9 mouse cellular contexts compared by ENCODE assay signal in the genomic region with DNA sequence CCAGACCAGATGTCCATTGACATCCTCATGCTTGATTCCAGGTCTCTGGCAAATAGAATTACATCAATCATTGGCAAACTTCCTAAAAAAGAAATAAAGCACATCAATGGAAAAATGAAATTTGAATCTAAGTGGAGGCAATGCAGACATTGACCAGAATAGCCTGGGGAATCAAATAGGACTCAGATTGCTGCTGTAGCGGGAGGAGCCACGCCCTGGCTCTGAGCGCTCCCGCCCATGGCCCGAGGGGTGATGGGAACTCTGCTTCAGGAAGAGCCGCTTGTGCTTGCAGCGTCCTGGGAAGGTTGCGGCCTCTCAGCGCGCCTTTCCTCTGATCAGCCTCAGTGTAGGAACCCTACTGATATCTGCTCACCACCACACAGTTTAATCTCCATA. TPM values are rescaled to one million over a fixed set of nuclear protein-coding genes. Genes with fewer than 3 reads are reported as not detected.
A peak's percentile ranks its signal among the peaks of the same experiment; 100 is the strongest.
DNase-seq lines count a peak whose midpoint lies in the region; ATAC-seq and TF ChIP-seq lines count a peak whose summit lies in the region.
"Had no signal": no experiment of that assay in that cellular context is flagged by ENCODE, and none has a peak within 500 bp of the region (broad histone marks: within the 10 kb centered on the region; RNA-seq: fewer than 3 reads in every experiment).

No protein-coding gene starts in this region.

- H3K36me3 ChIP-seq in midbrain, embryonic 10.5 days: no peaks in the 10 kb centered on the region
- H3K36me3 ChIP-seq in midbrain, embryonic 11.5 days (ENCODE audit: control insufficient read depth, insufficient read depth, low read length): no peaks in the 10 kb centered on the region
- no peaks in the 10 kb centered on the region for H3K36me3 ChIP-seq in heart, embryonic 14.5 days (ENCODE audit: control insufficient read depth, insufficient read depth, low read length)
- no peaks in the 10 kb centered on the region for H3K36me3 ChIP-seq in kidney, postnatal 0 days (ENCODE audit: insufficient read depth, low read length)

- WGBS in midbrain, embryonic 10.5 days: 34% methylated on average over 10 of the region's 10 CpGs
- 48% methylated on average over 10 of the region's 10 CpGs for WGBS in midbrain, embryonic 11.5 days
- 22% methylated on average over 10 of the region's 10 CpGs for WGBS in heart, embryonic 14.5 days
- WGBS in kidney, postnatal 0 days: 30% methylated on average over 10 of the region's 10 CpGs

- no peak overlapping the region for H3K4me3 ChIP-seq in midbrain, embryonic 10.5 days
- H3K4me3 ChIP-seq in midbrain, embryonic 11.5 days (ENCODE audit: low read depth, low read length): no peak overlapping the region
- H3K4me3 ChIP-seq in heart, embryonic 14.5 days (ENCODE audit: control insufficient read depth in 1 of 2, insufficient read depth in 1 of 2, low read depth in 1 of 2, low read length in 2 of 2): peak overlapping the region; percentile 3 to 23; a peak in 2 of 4 replicates
- H3K4me3 ChIP-seq in kidney, postnatal 0 days (replicated peaks; ENCODE audit: low read depth, low read length): no peak overlapping the region
- H3K4me3 ChIP-seq: erythroblast, embryonic 14.5 days had no signal

- 0 out of 2 replicates have a peak overlapping the region, but pooled peaks have one; percentile 4 for H3K27ac ChIP-seq in midbrain, embryonic 10.5 days (replicated peaks)
- no peak overlapping the region for H3K27ac ChIP-seq in midbrain, embryonic 11.5 days (ENCODE audit: low read depth, low read length)
- peak overlapping the region in 1 of 2 experiments; percentile 63; a peak in 1 of 4 replicates for H3K27ac ChIP-seq in heart, embryonic 14.5 days (replicated peaks in 1 of 2; ENCODE audit: control insufficient read depth in 1 of 2, insufficient read depth in 1 of 2, low read depth in 2 of 2, low read length in 2 of 2)
- H3K27ac ChIP-seq in kidney, postnatal 0 days: peak overlapping the region; percentile 25; the same call in 1 of the 2 replicates

- no peak overlapping the region for H3K4me2 ChIP-seq in midbrain, embryonic 11.5 days
- H3K4me2 ChIP-seq in heart, embryonic 14.5 days (ENCODE audit: low read length): peak overlapping the region; percentile 52
- peak overlapping the region; percentile 37; the same call in 1 of the 2 replicates for H3K4me2 ChIP-seq in kidney, postnatal 0 days (ENCODE audit: low read length)

- no peaks in the 10 kb centered on the region for H3K9me3 ChIP-seq in midbrain, embryonic 10.5 days (replicated peaks)
- no peaks in the 10 kb centered on the region for H3K9me3 ChIP-seq in midbrain, embryonic 11.5 days (ENCODE audit: control insufficient read depth, low read length)
- H3K9me3 ChIP-seq in heart, embryonic 14.5 days (ENCODE audit: control insufficient read depth, low read length): no peaks in the 10 kb centered on the region
- no peaks in the 10 kb centered on the region for H3K9me3 ChIP-seq in kidney, postnatal 0 days (replicated peaks; ENCODE audit: low read length)

- no peak for TF ChIP-seq CTCF in kidney, postnatal 0 days (IDR thresholded peaks at IDR 0.05; ENCODE audit: low read depth)

- DNase-seq in midbrain, embryonic 10.5 days (ENCODE audit: low spot score): no peak
- no peak for DNase-seq in midbrain, embryonic 11.5 days (ENCODE audit: low spot score, missing footprints)
- peak; percentile 54 for DNase-seq in kidney, postnatal 0 days (ENCODE audit: low spot score)
- DNase-seq in lung, postnatal 36 days: peak; percentile 55
- DNase-seq in frontal cortex, postnatal 36 days (ENCODE audit: low spot score in 2 of 2): no peak
- no peak for DNase-seq in thymus, postnatal 25 days

- peaks cover 23% of the 10 kb centered on the region for H3K4me1 ChIP-seq in midbrain, embryonic 10.5 days
- H3K4me1 ChIP-seq in midbrain, embryonic 11.5 days (ENCODE audit: control insufficient read depth, insufficient read depth, low read length): no peaks in the 10 kb centered on the region
- peaks cover 7 to 8% of the 10 kb centered on the region in 2 experiments; a peak in 3 of 4 replicates for H3K4me1 ChIP-seq in heart, embryonic 14.5 days (ENCODE audit: control insufficient read depth in 2 of 2, insufficient read depth in 2 of 2, low read length in 2 of 2)
- no peaks in the 10 kb centered on the region for H3K4me1 ChIP-seq in kidney, postnatal 0 days (replicated peaks; ENCODE audit: insufficient read depth, low read length)

- H3K27me3 ChIP-seq in midbrain, embryonic 10.5 days (ENCODE audit: low read depth, poor library complexity, severe bottlenecking): 0 out of 2 replicates have a peak, but pooled peaks cover 6% of the 10 kb centered on the region
- no peaks in the 10 kb centered on the region for H3K27me3 ChIP-seq in midbrain, embryonic 11.5 days (ENCODE audit: control insufficient read depth, insufficient read depth, low read length)
- H3K27me3 ChIP-seq in heart, embryonic 14.5 days (ENCODE audit: control insufficient read depth, insufficient read depth, low read length): no peaks in the 10 kb centered on the region
- no peaks in the 10 kb centered on the region for H3K27me3 ChIP-seq in kidney, postnatal 0 days (ENCODE audit: insufficient read depth, low read length)

- no peak for ATAC-seq in midbrain, embryonic 11.5 days (ENCODE audit: low FRiP score)
- ATAC-seq in heart, embryonic 14.5 days (ENCODE audit: insufficient number of reproducible peaks, insufficient read depth, low FRiP score, low read depth): peak; percentile 50; the same call in 1 of the 2 replicates
- ATAC-seq in kidney, postnatal 0 days (replicated peaks; ENCODE audit: low FRiP score, low read depth): no peak
- no peak for ATAC-seq in inflammation-experienced regulatory T-cells, adult 6 months

- H3K9ac ChIP-seq in midbrain, embryonic 11.5 days (ENCODE audit: low read length): no peak overlapping the region
- peak overlapping the region; percentile 6; the same call in 1 of the 2 replicates for H3K9ac ChIP-seq in heart, embryonic 14.5 days (ENCODE audit: low read length)
- no peak overlapping the region for H3K9ac ChIP-seq in kidney, postnatal 0 days (ENCODE audit: low read depth, low read length)

RNA-seq across cellular contexts. Expression of a gene that starts 12.7 kb away (rescaled TPM):
- not detected in 2 replicates for polyA plus RNA-seq in midbrain, embryonic 10.5 days (2016; fragmentation: Nextera tagmentation; extraction: Ambion mirVana)
- not detected in 2 replicates for polyA plus RNA-seq in midbrain, embryonic 11.5 days (2014; fragmentation: Nextera tagmentation; extraction: Ambion mirVana)
- polyA plus RNA-seq in heart, embryonic 14.5 days (2014; fragmentation: Nextera tagmentation; extraction: Ambion mirVana): not detected in 2 replicates
- not detected in 2 replicates for polyA plus RNA-seq in kidney, postnatal 0 days (2015; fragmentation: Nextera tagmentation; extraction: Ambion mirVana)
- not detected for polyA plus RNA-seq in inflammation-experienced regulatory T-cells, adult 6 months (2017; shearing (Covaris generic))
- polyA plus RNA-seq: erythroblast, embryonic 14.5 days had no signal

Comparison
In these comparisons a context has a peak if more than half of its experiments do, and no peak if none do; other contexts are left out.
1. DNase-seq: peak in kidney, postnatal 0 days (single experiment) and lung, postnatal 36 days (single experiment); none in midbrain, embryonic 10.5 days (single experiment), midbrain, embryonic 11.5 days (single experiment), frontal cortex, postnatal 36 days (0 of 2) and thymus, postnatal 25 days (single experiment).
2. H3K4me3 ChIP-seq: peak in heart, embryonic 14.5 days (2 of 2); none in midbrain, embryonic 10.5 days (single experiment), midbrain, embryonic 11.5 days (single experiment) and kidney, postnatal 0 days (single experiment).